Mouse (Mus musculus) CH12.LX (cell line): ENCODE results near the gene Alk. TPM values are rescaled to one million over a fixed set of nuclear protein-coding genes. Genes with fewer than 3 reads are reported as not detected.

Source experiments
- DNase-seq: peaks from one replicate; pipeline ENCODE4 v3.0.0-alpha.2; 2013; ENCODE audit errors: extremely low read depth
- H3K27ac ChIP-seq: 2 replicates; pipeline ENCODE4 v1.5.1; 2012; ENCODE audit warnings: low read depth, mild to moderate bottlenecking, control low read depth, moderate library complexity; ENCODE audit not compliant: insufficient read depth
- H3K27me3 ChIP-seq: replicated peaks from 2 replicates; pipeline ENCODE3; 2012; ENCODE audit warnings: inconsistent platforms
- H3K36me3 ChIP-seq, 2 experiments: replicated peaks in 1 of 2; 2 replicates each; pipeline versions ENCODE3 to v1.6.1; 2012; ENCODE audit warnings: inconsistent platforms in 1 of 2, low read length in 1 of 2, mild to moderate bottlenecking in 1 of 2, mixed read lengths in 1 of 2, moderate library complexity in 1 of 2; ENCODE audit not compliant: control insufficient read depth in 1 of 2, insufficient read depth in 1 of 2
- H3K4me1 ChIP-seq, 2 experiments: 2 replicates each; pipeline ENCODE4 v1.6.1; 2012; ENCODE audit warnings: inconsistent platforms in 1 of 2, moderate library complexity in 1 of 2; ENCODE audit not compliant: insufficient read depth in 2 of 2, control insufficient read depth in 1 of 2
- H3K4me2 ChIP-seq: 2 replicates; pipeline ENCODE4 v1.6.1; 2012; ENCODE audit warnings: low read depth, mild to moderate bottlenecking, control low read depth; ENCODE audit not compliant: poor library complexity, insufficient read depth, severe bottlenecking
- H3K4me3 ChIP-seq, 3 experiments: fragments of 150-350 bp in 1 of 3; sonication (generic) in 1 of 3; replicated peaks in 1 of 3; 2 replicates each; pipeline versions ENCODE3 to v1.5.1; 2011 to 2012; ENCODE audit warnings: low read depth in 2 of 3, low read length in 2 of 3, mild to moderate bottlenecking in 2 of 3, moderate library complexity in 2 of 3, control low read depth in 1 of 3, improper control_type of control experiment in 1 of 3, inconsistent platforms in 1 of 3, mixed read lengths in 1 of 3; ENCODE audit not compliant: poor library complexity in 1 of 3
- H3K79me2 ChIP-seq: replicated peaks from 2 replicates; pipeline ENCODE4 v1.6.1; 2012; ENCODE audit warnings: mild to moderate bottlenecking, moderate library complexity; ENCODE audit not compliant: control insufficient read depth, poor library complexity, insufficient read depth, severe bottlenecking; ENCODE audit errors: extremely low read depth
- H3K9ac ChIP-seq: 2 replicates; pipeline ENCODE4 v1.6.1; 2012; ENCODE audit warnings: low read depth, mild to moderate bottlenecking, control low read depth, moderate library complexity; ENCODE audit not compliant: insufficient read depth
- H3K9me3 ChIP-seq: replicated peaks from 2 replicates; pipeline ENCODE3; 2012; ENCODE audit warnings: low read length, inconsistent platforms, mixed read lengths
- CHD1 ChIP-seq: IDR thresholded peaks from 2 replicates; pipeline ENCODE4 v1.6.1; 2012; ENCODE audit warnings: low read depth, low read length, improper control_type of control experiment, inconsistent platforms
- E2F4 ChIP-seq: IDR thresholded peaks from 2 replicates; pipeline ENCODE4 v1.6.1; 2011; ENCODE audit warnings: low read depth, low read length, improper control_type of control experiment; ENCODE audit not compliant: insufficient replicate concordance
- ELF1 ChIP-seq: IDR thresholded peaks from 2 replicates; pipeline ENCODE4 v1.6.1; 2014; ENCODE audit warnings: low read depth, mild to moderate bottlenecking, inconsistent platforms, low read length, improper control_type of control experiment
- EP300 ChIP-seq: IDR thresholded peaks from 2 replicates; pipeline ENCODE4 v1.6.1; 2011; ENCODE audit warnings: low read length, improper control_type of control experiment
- GABPA ChIP-seq: IDR thresholded peaks from 2 replicates; pipeline ENCODE4 v1.6.1; 2012; ENCODE audit warnings: low read depth, low read length, improper control_type of control experiment, inconsistent platforms; ENCODE audit not compliant: insufficient replicate concordance
- IRF4 ChIP-seq: IDR thresholded peaks from 2 replicates; pipeline ENCODE4 v1.6.1; 2014; ENCODE audit warnings: low read depth, mild to moderate bottlenecking, inconsistent platforms, low read length, improper control_type of control experiment
- JUN ChIP-seq: IDR thresholded peaks from 2 replicates; pipeline ENCODE4 v1.6.1; 2011; ENCODE audit warnings: low read depth, mild to moderate bottlenecking, low read length, improper control_type of control experiment, moderate library complexity; ENCODE audit not compliant: insufficient read depth
- JUND ChIP-seq: conservative IDR thresholded peaks from 2 replicates; pipeline ENCODE4 v1.6.1; 2011; ENCODE audit warnings: low read depth, low read length, improper control_type of control experiment
- KAT2A ChIP-seq: IDR thresholded peaks from 2 replicates; pipeline ENCODE4 v1.6.1; 2012; ENCODE audit warnings: low read length, improper control_type of control experiment, inconsistent platforms; ENCODE audit not compliant: insufficient replicate concordance
- MAX ChIP-seq: IDR thresholded peaks from 2 replicates; pipeline ENCODE4 v1.6.1; 2011; ENCODE audit warnings: low read length, improper control_type of control experiment
- MEF2A ChIP-seq: IDR thresholded peaks from 2 replicates; pipeline ENCODE4 v1.6.1; 2014; ENCODE audit warnings: low read depth, mild to moderate bottlenecking, inconsistent platforms, low read length, improper control_type of control experiment, borderline replicate concordance
- MXI1 ChIP-seq: IDR thresholded peaks from 2 replicates; pipeline ENCODE4 v1.6.1; 2011; ENCODE audit warnings: mild to moderate bottlenecking, low read depth, low read length, improper control_type of control experiment
- MYC ChIP-seq: IDR thresholded peaks from 2 replicates; pipeline ENCODE4 v1.6.1; 2011; ENCODE audit warnings: low read depth, mild to moderate bottlenecking, improper control_type of control experiment, low read length
- NELFE ChIP-seq: IDR thresholded peaks from 2 replicates; pipeline ENCODE4 v1.6.1; 2011; ENCODE audit warnings: low read depth, low read length, improper control_type of control experiment
- NRF1 ChIP-seq: IDR thresholded peaks from 2 replicates; pipeline ENCODE4 v1.6.1; 2014; ENCODE audit warnings: low read depth, mild to moderate bottlenecking, inconsistent platforms, low read length, improper control_type of control experiment, moderate library complexity
- PAX5 ChIP-seq: IDR thresholded peaks from 2 replicates; pipeline ENCODE4 v1.6.1; 2012; ENCODE audit warnings: low read length, inconsistent platforms, mixed read lengths
- POLR2A ChIP-seq: IDR thresholded peaks from 2 replicates; pipeline ENCODE4 v1.6.1; 2011; ENCODE audit warnings: low read depth, mild to moderate bottlenecking, improper control_type of control experiment, low read length
- RCOR1 ChIP-seq: conservative IDR thresholded peaks from 2 replicates; pipeline ENCODE4 v1.6.1; 2012; ENCODE audit warnings: low read depth, mild to moderate bottlenecking, inconsistent platforms, low read length, improper control_type of control experiment
- SIN3A ChIP-seq: IDR thresholded peaks from 2 replicates; pipeline ENCODE4 v1.6.1; 2012; ENCODE audit warnings: low read length, improper control_type of control experiment, inconsistent platforms
- TCF12 ChIP-seq: IDR thresholded peaks from 2 replicates; pipeline ENCODE4 v1.6.1; 2014; ENCODE audit warnings: low read depth, mild to moderate bottlenecking, inconsistent platforms, low read length, improper control_type of control experiment
- UBTF ChIP-seq: IDR thresholded peaks from 2 replicates; pipeline ENCODE4 v1.6.1; 2012; ENCODE audit warnings: low read depth, mild to moderate bottlenecking, inconsistent platforms, low read length, improper control_type of control experiment, moderate library complexity
- USF1 ChIP-seq: IDR thresholded peaks from 2 replicates; pipeline ENCODE4 v1.6.1; 2014; ENCODE audit warnings: low read depth, mild to moderate bottlenecking, inconsistent platforms, low read length, improper control_type of control experiment
- ZKSCAN1 ChIP-seq: IDR thresholded peaks from 2 replicates; pipeline ENCODE4 v1.6.1; 2012; ENCODE audit warnings: low read depth, inconsistent platforms, low read length, improper control_type of control experiment, borderline replicate concordance
- dilution Hi-C: fragments of 300-500 bp; cut with MboI; formaldehyde crosslinking; loops from 2 replicates; pipeline ENCODE4 v1.14.3; 2020; ENCODE audit warnings: low sequenced_read_pairs; ENCODE audit not compliant: extremely low pct_unique_long_range_greater_than_20kb, extremely low pct_ligation_motif_present
- in situ Hi-C: fragments of 300-500 bp; cut with MboI; formaldehyde crosslinking; loops from 3 replicates; pipeline ENCODE4 v1.14.3; 2019; ENCODE audit warnings: low sequenced_read_pairs, low pct_ligation_motif_present, low pct_unique_long_range_greater_than_20kb, mixed read lengths
- polyA plus RNA-seq: library from polyadenylated mRNA; unstranded; fragments of >175 nt; gene quantifications from 2 replicates; pipeline ENCODE4 v1.2.1, GENCODE M21; 2012; ENCODE audit warnings: low read depth; ENCODE audit not compliant: insufficient read length
- total RNA-seq, 2 experiments: library from RNA; depleted of rRNA; stranded (reverse); fragments of 300-350 nt in 1 of 2; fragments of >200 nt in 1 of 2; gene quantifications; 2 replicates each; pipeline ENCODE4 v1.2.3; 2012 to 2014

Gene Alk
- total and polyA plus RNA-seq, 3 experiments = 0.38 to 0.63 (median 0.44) TPM

- no peak for TF ChIP-seq KAT2A
- no peak for TF ChIP-seq JUN
- TF ChIP-seq MEF2A = no peak
- no peak for TF ChIP-seq IRF4
- no peak for TF ChIP-seq POLR2A
- no peak for TF ChIP-seq USF1
- TF ChIP-seq MYC = no peak
- TF ChIP-seq MXI1 = no peak
- TF ChIP-seq NELFE = no peak
- TF ChIP-seq CHD1 = no peak
- TF ChIP-seq UBTF = no peak
- TF ChIP-seq ELF1 = no peak
- TF ChIP-seq PAX5 = no peak
- no peak for TF ChIP-seq GABPA
- TF ChIP-seq ZKSCAN1 = no peak
- TF ChIP-seq E2F4 = no peak
- TF ChIP-seq SIN3A = no peak
- TF ChIP-seq JUND = no peak
- TF ChIP-seq TCF12 = no peak
- TF ChIP-seq MAX = no peak
- TF ChIP-seq, all 38 proteins: peak for 0
- H3K4me3 ChIP-seq = no peak overlapping the region
- H3K4me1 ChIP-seq = no peaks in the 10 kb centered on the region
- no peak overlapping the region for H3K4me2 ChIP-seq
- H3K79me2 ChIP-seq = no peaks in the 10 kb centered on the region
- H3K36me3 ChIP-seq = no peaks in the 10 kb centered on the region
- H3K27me3 ChIP-seq = no peaks in the 10 kb centered on the region
- dilution Hi-C loops (no loop called here), in situ Hi-C loops (loop anchor here (25.0 kb wide), 1 partner anchor 283 kb away; no protein-coding TSS in a partner anchor)
- H3K9ac ChIP-seq = no peak overlapping the region
- H3K27ac ChIP-seq = no peak overlapping the region
- DNase-seq = no peak
- H3K9me3 ChIP-seq = no peaks in the 10 kb centered on the region
These were observed 650.1 kb downstream of the Alk start for GRCm38 (mm10) chr17:71954217-71954844.

GRCm38 (mm10) chr17:71950968-71951367 is 653.5 kb downstream of the Alk start:
- dilution Hi-C loops = no loop called here
- Histone ChIP-seq H3K4me1 (peaks cover 0 to 3% of the 10 kb centered on the region in 2 experiments; a peak in 3 of 4 replicates), H3K4me2 (no peak overlapping the region), H3K9ac (no peak overlapping the region), H3K36me3 (no peaks in the 10 kb centered on the region), H3K79me2 (no peaks in the 10 kb centered on the region), H3K27ac (no peak overlapping the region), H3K27me3 (no peaks in the 10 kb centered on the region), H3K4me3 (no peak overlapping the region), H3K9me3 (no peaks in the 10 kb centered on the region)
- in situ Hi-C loops = loop anchor here (25.0 kb wide), 1 partner anchor 286 kb away; no protein-coding TSS in a partner anchor
- DNase-seq = no peak
- TF ChIP-seq NRF1 = no peak
- no peak for TF ChIP-seq CHD1
- TF ChIP-seq EP300 = no peak
- no peak for TF ChIP-seq RCOR1
